Mouse (Mus musculus) kidney, postnatal 25 days (tissue): ENCODE results near the gene 3110082I17Rik.

ENCODE experiments used
- DNase-seq, 2 experiments: peaks; one replicate each; pipeline ENCODE4 v3.0.0; 2021; ENCODE audit warnings: mixed read lengths in 2 of 2

The 3110082I17Rik gene

GRCm38 (mm10) chr5:139374841-139375240 lies 85.5 kb downstream of the 3110082I17Rik start:
- no peak for DNase-seq

GRCm38 (mm10) chr5:139373889-139374444 lies 86.4 kb downstream of the 3110082I17Rik start:
- peak; percentile 55 to 81 for DNase-seq

- no peak for DNase-seq
Observed at GRCm38 (mm10) chr5:139373126-139373525, 87.2 kb downstream of the 3110082I17Rik start.

GRCm38 (mm10) chr5:139371631-139372401 lies 88.5 kb downstream of the 3110082I17Rik start:
- peak; percentile 95 to 97 for DNase-seq

- DNase-seq = no peak
Observed at GRCm38 (mm10) chr5:139371118-139371517, 89.2 kb downstream of the 3110082I17Rik start.

- DNase-seq = no peak
Observed at GRCm38 (mm10) chr5:139370336-139370735, 90.0 kb downstream of the 3110082I17Rik start.

- DNase-seq = peak; percentile 78 to 93
Observed at GRCm38 (mm10) chr5:139368638-139369320, 91.5 kb downstream of the 3110082I17Rik start.

GRCm38 (mm10) chr5:139367884-139368458 lies 92.4 kb downstream of the 3110082I17Rik start:
- no peak for DNase-seq

- no peak for DNase-seq
Observed at GRCm38 (mm10) chr5:139366484-139366883, 93.8 kb downstream of the 3110082I17Rik start.

- DNase-seq = peak in 1 of 2 experiments; percentile 66
Observed at GRCm38 (mm10) chr5:139365827-139366226, 94.5 kb downstream of the 3110082I17Rik start.

- peak in 1 of 2 experiments; percentile 71 for DNase-seq
Observed at GRCm38 (mm10) chr5:139364911-139365571, 95.3 kb downstream of the 3110082I17Rik start.

GRCm38 (mm10) chr5:139364260-139364910 lies 95.9 kb downstream of the 3110082I17Rik start:
- peak; percentile 88 to 98 for DNase-seq

GRCm38 (mm10) chr5:139363858-139364257 lies 96.5 kb downstream of the 3110082I17Rik start:
- no peak for DNase-seq

- DNase-seq = no peak
Observed at GRCm38 (mm10) chr5:139359244-139359643, 101.1 kb downstream of the 3110082I17Rik start.

GRCm38 (mm10) chr5:139358653-139359052 lies 101.7 kb downstream of the 3110082I17Rik start:
- peak; percentile 76 to 83 for DNase-seq

GRCm38 (mm10) chr5:139355235-139355772 lies 105.0 kb downstream of the 3110082I17Rik start:
- DNase-seq = peak; percentile 90 to 93

- DNase-seq = no peak
Observed at GRCm38 (mm10) chr5:139353946-139354345, 106.4 kb downstream of the 3110082I17Rik start.

- no peak for DNase-seq
Observed at GRCm38 (mm10) chr5:139353496-139353895, 106.8 kb downstream of the 3110082I17Rik start.

- no peak for DNase-seq
Observed at GRCm38 (mm10) chr5:139352317-139352716, 108.0 kb downstream of the 3110082I17Rik start, which contains the start of gene Cyp2w1. Gene Cyp2w1, plus strand, starts transcription at chr5:139352617.

- no peak for DNase-seq
Observed at GRCm38 (mm10) chr5:139351628-139352027, 108.7 kb downstream of the 3110082I17Rik start.

GRCm38 (mm10) chr5:139351134-139351533 lies 109.2 kb downstream of the 3110082I17Rik start, which contains the start of gene Cox19:
Gene Cox19, minus strand, starts transcription at chr5:139351418.
- no peak for DNase-seq

- DNase-seq = no peak
Observed at GRCm38 (mm10) chr5:139349713-139350112, 110.6 kb downstream of the 3110082I17Rik start.
